Mouse (Mus musculus) neural tube, embryonic 10.5 days (tissue): ENCODE results near the gene Tfe3.
"Not testable (repeated sequence)": the region's sequence is repeated elsewhere in the genome, so short reads cannot be mapped to it uniquely, and the experiment has no call there.

Experiments used
- DNase-seq: peaks from one replicate; pipeline ENCODE4 v3.0.0-alpha.2; 2017; ENCODE audit warnings: low spot score; ENCODE audit errors: extremely low spot score

Gene Tfe3

DNA sequence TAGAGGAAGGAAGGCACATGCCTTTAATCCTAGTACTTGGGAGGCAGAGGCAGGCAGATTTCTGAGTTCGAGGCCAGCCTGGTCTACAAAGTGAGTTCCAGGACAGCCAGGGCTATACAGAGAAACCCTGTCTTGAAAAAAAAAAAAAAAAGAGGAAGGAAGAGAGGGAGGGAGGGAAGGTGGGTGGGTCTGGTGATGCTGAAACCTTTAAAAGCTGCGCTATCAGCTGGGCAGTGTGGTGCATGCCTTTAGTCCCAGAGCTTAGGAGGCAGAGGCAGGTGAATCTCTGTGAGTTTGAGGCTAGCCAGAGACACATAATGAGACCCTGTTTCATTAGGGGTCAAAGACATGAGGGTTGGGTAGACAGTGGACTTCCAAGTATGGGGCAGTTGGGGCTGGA lies 39.8 kb downstream of the Tfe3 start:
- DNase-seq, result not testable (repeated sequence)

DNA sequence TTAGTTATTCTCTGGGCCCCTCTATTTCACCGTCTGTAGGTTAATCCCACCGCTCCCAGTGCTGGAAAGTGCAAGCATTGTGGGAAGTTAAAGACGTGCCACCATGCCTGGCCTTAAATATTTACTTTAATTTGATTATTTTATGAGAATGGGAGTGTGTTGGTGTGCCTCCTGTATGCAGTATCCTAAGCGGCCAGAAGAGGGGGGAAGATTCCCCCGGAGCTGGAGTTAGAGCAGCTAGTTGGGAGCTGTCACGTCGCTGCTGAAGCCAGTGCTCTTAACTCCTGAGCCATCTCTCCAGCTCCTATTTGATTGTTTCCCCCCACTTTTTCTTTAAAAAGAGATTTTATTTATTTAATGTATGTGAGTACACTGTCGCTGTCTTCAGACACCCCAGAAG lies 52.7 kb downstream of the Tfe3 start:
- DNase-seq, result not testable (repeated sequence)

DNA sequence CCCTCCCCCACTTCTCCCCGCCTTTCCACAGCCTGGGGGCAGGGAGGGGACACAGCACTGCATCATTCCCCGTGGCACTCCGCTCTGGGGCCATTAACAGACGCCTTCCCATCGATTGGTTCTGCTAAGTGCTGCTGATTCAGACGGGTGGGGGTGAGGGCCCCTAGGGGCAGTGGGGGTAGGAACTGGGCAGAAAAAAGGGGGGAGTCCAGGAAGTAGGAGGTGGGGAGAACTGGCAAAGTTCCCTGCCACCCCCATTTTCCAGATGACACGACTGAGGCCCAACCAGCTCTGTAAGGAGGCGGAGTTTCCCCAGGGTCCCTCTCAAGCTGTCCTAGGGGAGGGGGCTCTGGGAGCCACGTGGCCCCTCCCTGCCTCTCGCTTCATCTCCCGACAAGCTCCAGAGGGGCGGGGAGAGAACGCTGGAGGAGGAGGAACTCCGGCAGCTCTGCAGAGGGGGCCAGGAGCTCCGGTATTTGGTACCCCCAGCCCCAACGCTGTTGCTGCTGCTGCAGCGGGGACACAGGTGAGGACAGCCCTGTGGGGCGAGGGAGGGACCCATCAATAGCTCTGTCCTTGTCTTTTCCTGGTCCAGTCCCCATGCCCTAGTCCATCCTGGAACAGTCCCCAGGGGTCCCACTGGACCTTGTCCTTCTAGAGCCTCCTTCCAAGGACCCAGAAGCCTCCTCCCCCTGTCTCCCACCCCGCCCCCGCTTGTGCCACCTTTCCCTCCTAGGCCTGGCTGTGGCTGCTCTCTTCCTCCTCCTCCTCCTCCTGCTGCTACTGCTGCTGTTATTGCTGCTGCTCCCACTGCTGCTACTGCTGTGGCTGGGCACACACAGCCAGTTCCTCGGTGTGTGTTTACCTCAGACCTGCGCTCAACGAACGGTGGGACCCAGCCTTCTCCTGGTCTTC lies 59.8 kb downstream of the Tfe3 start, which contains the start of gene Kcnd1:
Gene Kcnd1 (plus strand): TSS at position 425 of the 915 bp plus-strand sequence.
- DNase-seq, result peak; percentile 18
